Mouse (Mus musculus) liver, embryonic 11.5 days (tissue): Measurements from ENCODE around the gene Fam196b. TPM values are rescaled to one million over a fixed set of nuclear protein-coding genes. Genes with fewer than 3 reads are reported as not detected.

Source experiments
- ATAC-seq: fragments of 200-750 bp; cut with Nextera tagmentation; replicated peaks from 2 replicates; pipeline ENCODE4 v1.8.0; 2017; ENCODE audit warnings: moderate number of reproducible peaks, mild to moderate bottlenecking, moderate TSS enrichment, moderate library complexity; ENCODE audit not compliant: low FRiP score
- DNase-seq: peaks from one replicate; pipeline ENCODE4 v3.0.0-alpha.2; 2017; ENCODE audit warnings: low spot score
- H3K27ac ChIP-seq: fragments of 300-500 bp; sonication (generic); 2 replicates; pipeline ENCODE4 v1.5.1; 2014; ENCODE audit warnings: mild to moderate bottlenecking, low read depth, low read length, control low read depth
- H3K27me3 ChIP-seq: fragments of 300-500 bp; sonication (generic); replicated peaks from 2 replicates; pipeline ENCODE4 v1.6.1; 2014; ENCODE audit warnings: low read length, mixed read lengths; ENCODE audit not compliant: control insufficient read depth, insufficient read depth
- H3K36me3 ChIP-seq: fragments of 300-500 bp; sonication (generic); 2 replicates; pipeline ENCODE4 v1.6.1; 2014; ENCODE audit warnings: mild to moderate bottlenecking, low read length, moderate library complexity, mixed read lengths; ENCODE audit not compliant: control insufficient read depth, insufficient read depth
- H3K4me1 ChIP-seq: fragments of 300-500 bp; sonication (generic); replicated peaks from 2 replicates; pipeline ENCODE4 v1.6.1; 2014; ENCODE audit warnings: low read length, mixed read lengths; ENCODE audit not compliant: control insufficient read depth, insufficient read depth
- H3K4me2 ChIP-seq: fragments of 300-500 bp; sonication (generic); 2 replicates; pipeline ENCODE4 v1.6.1; 2014; ENCODE audit warnings: mild to moderate bottlenecking, control low read depth, moderate library complexity
- H3K4me3 ChIP-seq: fragments of 300-500 bp; sonication (generic); 2 replicates; pipeline ENCODE4 v1.5.1; 2014; ENCODE audit warnings: low read depth, low read length, control low read depth
- H3K9ac ChIP-seq: fragments of 300-500 bp; sonication (generic); 2 replicates; pipeline ENCODE4 v1.6.1; 2014; ENCODE audit warnings: low read depth, low read length, control low read depth
- H3K9me3 ChIP-seq: fragments of 300-500 bp; sonication (generic); 2 replicates; pipeline ENCODE4 v1.6.1; 2016; ENCODE audit warnings: low read length, inconsistent platforms, mixed read lengths; ENCODE audit not compliant: control insufficient read depth
- WGBS: fragments of 180-500 bp; shearing (Covaris S2); extraction: QIAGEN DNeasy Blood & Tissue Kit; methylation state at CpG from one replicate; pipeline ENCODE4 v1.1.7; 2014; 5-methylcytosine and 5-hydroxymethylcytosine counted together
- polyA plus RNA-seq: library from polyadenylated mRNA; unstranded; fragments of >200 nt; fragmentation: Nextera tagmentation; extraction: Ambion mirVana; gene quantifications from 2 replicates; pipeline ENCODE4 v1.2.1, GENCODE M21; 2014

Fam196b gene
- polyA plus RNA-seq, 1 experiment from 2014 or later, result 0.27 TPM

DNA sequence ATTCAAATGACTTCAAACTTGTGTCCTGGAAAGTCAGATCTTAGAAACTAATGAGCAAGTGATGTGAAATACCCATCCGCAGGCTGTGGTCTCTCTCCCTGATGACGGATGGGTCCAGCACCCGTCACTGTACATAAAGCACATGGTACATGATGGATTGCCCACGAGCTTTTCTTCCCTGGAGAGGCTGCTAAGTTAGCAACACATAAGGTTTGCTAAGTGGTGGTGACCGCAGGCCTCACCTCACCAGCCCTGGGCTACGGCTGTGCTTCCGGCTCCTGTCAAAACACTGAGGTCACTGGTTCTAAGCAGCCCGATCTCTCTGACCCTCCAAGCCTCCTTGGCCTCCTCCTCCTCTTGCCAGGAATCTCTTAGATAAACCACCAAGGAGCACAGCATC lies 91.7 kb downstream of the Fam196b start:
- WGBS, result 61% methylated on average over 8 of the region's 8 CpGs
- no peaks in the 10 kb centered on the region for H3K36me3 ChIP-seq
- H3K9ac ChIP-seq, result no peak overlapping the region
- no peak for DNase-seq
- H3K27me3 ChIP-seq, result no peaks in the 10 kb centered on the region
- H3K9me3 ChIP-seq, result no peaks in the 10 kb centered on the region
- ATAC-seq, result no peak
- no peak overlapping the region for H3K4me2 ChIP-seq
- no peak overlapping the region for H3K4me3 ChIP-seq
- H3K4me1 ChIP-seq, result no peaks in the 10 kb centered on the region
- H3K27ac ChIP-seq, result no peak overlapping the region

DNA sequence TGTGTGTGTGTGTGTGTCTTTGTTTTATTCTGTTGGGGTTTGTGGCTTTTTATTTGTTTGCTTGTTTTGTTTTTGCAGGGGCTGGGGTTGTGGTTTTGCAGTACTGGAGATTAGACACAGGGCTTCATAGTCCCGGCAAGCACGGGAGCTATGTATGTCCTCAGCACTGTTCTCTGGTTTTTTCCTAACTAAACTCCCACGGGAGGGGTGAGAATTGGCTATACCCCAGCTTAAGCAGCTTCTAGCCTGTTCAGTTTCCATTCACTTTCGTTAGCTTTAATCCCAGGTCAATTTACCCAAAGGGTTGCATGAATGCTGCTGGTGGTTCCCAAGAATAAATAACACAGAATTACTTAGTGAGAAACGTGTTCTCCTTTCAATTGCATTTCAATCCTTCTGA lies 92.2 kb downstream of the Fam196b start:
- Histone ChIP-seq H3K9ac (no peak overlapping the region), H3K4me3 (no peak overlapping the region), H3K27ac (no peak overlapping the region), H3K4me2 (no peak overlapping the region), H3K4me1 (no peaks in the 10 kb centered on the region), H3K27me3 (no peaks in the 10 kb centered on the region), H3K36me3 (no peaks in the 10 kb centered on the region), H3K9me3 (no peaks in the 10 kb centered on the region)
- ATAC-seq, result no peak
- WGBS, result 54% methylated on average over 5 of the region's 5 CpGs
- no peak for DNase-seq

DNA sequence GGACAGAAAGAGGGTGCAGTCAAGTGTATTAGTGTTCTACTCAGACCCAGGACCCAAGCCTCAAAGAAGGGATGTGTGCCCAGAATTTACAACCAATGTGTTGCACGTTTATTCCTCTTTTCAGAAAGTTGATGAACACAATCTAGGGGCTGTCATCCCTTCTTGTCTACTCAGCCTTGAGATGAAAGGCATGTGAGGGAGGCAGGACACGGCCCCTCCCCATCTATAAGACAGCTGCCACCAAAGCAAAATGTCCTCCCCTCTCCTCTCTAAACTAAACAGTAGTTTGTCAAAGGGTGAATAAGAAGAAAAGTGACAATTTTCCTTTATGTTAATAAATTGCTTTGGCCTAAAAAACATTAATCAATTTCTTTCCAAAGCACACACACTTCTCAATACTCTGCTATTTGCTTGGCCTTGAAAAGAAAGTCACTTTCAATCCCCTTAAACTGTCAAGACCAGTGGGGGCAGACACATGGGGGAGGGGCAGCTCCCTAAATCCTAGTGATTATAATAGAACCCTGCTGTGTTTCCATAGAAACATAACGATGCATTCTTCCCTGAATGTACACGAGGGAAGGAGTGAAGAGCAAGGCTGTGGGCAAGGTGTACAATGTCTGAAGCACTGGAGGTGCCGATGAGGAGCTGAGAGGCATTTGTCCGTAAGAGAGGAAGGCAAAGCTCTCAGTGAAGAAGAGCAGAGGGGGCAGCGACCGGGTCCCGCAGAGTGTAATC lies 101.4 kb downstream of the Fam196b start:
- WGBS, result 70% methylated on average over 9 of the region's 9 CpGs
- H3K9ac ChIP-seq, result no peak overlapping the region
- no peak overlapping the region for H3K4me3 ChIP-seq
- H3K4me1 ChIP-seq, result no peaks in the 10 kb centered on the region
- no peaks in the 10 kb centered on the region for H3K9me3 ChIP-seq
- H3K27me3 ChIP-seq, result no peaks in the 10 kb centered on the region
- H3K36me3 ChIP-seq, result no peaks in the 10 kb centered on the region
- H3K27ac ChIP-seq, result no peak overlapping the region
- DNase-seq, result no peak
- no peak for ATAC-seq
- H3K4me2 ChIP-seq, result no peak overlapping the region

DNA sequence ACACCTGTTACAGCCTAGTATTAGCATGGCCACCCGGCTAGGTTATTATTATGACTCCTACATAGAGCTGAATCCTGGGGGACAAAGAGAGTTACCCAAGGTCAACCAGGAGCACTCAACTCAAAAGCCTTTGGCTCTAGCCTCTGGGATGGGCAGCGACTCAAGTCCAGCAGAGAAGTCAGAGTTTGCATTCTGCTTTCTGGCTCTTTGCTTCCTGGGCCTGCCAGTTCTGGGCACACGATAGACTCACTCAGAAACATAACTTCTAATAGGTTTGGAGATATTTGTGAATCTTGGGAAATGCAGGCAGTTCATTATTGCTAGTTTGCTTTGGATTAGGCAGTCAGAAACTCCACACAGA lies 102.0 kb downstream of the Fam196b start:
- Histone ChIP-seq H3K4me1 (no peaks in the 10 kb centered on the region), H3K4me3 (no peak overlapping the region), H3K27ac (no peak overlapping the region), H3K9me3 (no peaks in the 10 kb centered on the region), H3K36me3 (no peaks in the 10 kb centered on the region), H3K9ac (no peak overlapping the region), H3K4me2 (no peak overlapping the region), H3K27me3 (no peaks in the 10 kb centered on the region)
- DNase-seq (no peak), ATAC-seq (no peak)
- 80% methylated on average over 3 of the region's 3 CpGs for WGBS

DNA sequence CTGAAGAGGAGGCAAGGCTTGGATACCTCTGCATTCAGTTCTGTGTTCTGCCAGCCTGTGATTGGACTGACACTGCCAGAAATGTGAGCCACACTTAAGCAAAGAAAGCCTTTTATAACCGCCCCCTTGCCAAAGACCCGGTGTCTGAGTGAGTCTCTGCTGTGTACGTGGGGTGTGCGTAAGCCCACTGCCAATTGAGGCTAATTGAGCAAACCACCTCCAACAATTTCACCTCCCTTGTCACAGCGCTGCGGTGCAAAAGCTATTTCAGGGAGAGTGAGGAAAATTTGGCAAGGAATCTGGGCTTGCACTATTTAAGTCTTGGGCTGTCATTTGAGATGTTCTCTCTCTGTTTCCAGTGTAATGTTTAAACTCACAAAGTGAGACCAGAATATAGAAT lies 106.4 kb downstream of the Fam196b start:
- ATAC-seq (no peak), DNase-seq (no peak)
- Histone ChIP-seq H3K9me3 (no peaks in the 10 kb centered on the region), H3K9ac (no peak overlapping the region), H3K4me3 (no peak overlapping the region), H3K4me1 (no peaks in the 10 kb centered on the region), H3K36me3 (no peaks in the 10 kb centered on the region), H3K27ac (no peak overlapping the region), H3K27me3 (no peaks in the 10 kb centered on the region), H3K4me2 (no peak overlapping the region)
- WGBS, result 89% methylated on average over 6 of the region's 6 CpGs

DNA sequence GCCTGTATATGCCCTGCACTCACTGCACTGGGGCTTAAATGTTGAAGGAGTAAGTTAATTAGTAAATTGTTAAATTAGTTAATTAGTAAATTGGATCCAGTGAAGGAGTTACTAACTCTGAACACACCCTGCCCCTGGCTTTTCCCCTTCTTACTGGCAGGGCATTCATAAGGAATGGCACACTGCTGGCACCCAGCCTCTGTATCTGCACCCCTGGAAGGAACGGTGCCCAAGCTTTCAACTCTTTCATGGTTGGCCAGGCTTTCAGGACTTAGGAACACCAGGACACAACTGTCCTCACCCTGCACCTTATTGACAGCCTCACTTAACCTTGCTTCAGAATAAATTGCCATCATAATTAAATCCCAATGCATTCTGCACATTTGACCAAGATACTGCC lies 109.9 kb downstream of the Fam196b start:
- no peak for DNase-seq
- Histone ChIP-seq H3K4me2 (no peak overlapping the region), H3K4me1 (no peaks in the 10 kb centered on the region), H3K9me3 (no peaks in the 10 kb centered on the region), H3K4me3 (no peak overlapping the region), H3K36me3 (no peaks in the 10 kb centered on the region), H3K9ac (no peak overlapping the region), H3K27ac (no peak overlapping the region), H3K27me3 (no peaks in the 10 kb centered on the region)
- ATAC-seq, result no peak
- WGBS, result 87% methylated on average over 1 of the region's 1 CpGs

DNA sequence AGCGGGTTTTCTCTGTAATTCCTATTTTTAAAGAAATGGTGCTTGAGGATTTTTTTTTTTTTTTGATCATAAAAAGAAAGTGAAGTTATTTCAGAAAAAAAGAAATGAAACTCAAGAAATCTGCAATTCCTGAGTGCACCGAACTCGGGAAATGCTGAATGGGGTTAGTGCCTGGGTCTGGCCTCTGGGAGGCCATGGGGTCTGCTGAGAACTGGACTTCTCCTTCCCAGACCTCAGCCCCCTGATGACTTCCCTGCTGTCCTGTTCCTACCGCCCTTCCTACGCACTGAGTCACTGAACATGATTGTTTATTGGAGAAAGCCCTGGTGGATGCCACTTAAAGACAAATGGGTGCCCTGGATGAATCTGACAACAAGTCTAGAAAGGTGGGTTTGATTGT lies 112.6 kb downstream of the Fam196b start:
- WGBS, result 73% methylated on average over 5 of the region's 5 CpGs
- H3K4me3 ChIP-seq, result no peak overlapping the region
- no peaks in the 10 kb centered on the region for H3K9me3 ChIP-seq
- ATAC-seq (no peak), DNase-seq (no peak)
- H3K27ac ChIP-seq, result no peak overlapping the region
- H3K9ac ChIP-seq, result no peak overlapping the region
- no peak overlapping the region for H3K4me2 ChIP-seq
- H3K4me1 ChIP-seq, result no peaks in the 10 kb centered on the region
- no peaks in the 10 kb centered on the region for H3K27me3 ChIP-seq
- no peaks in the 10 kb centered on the region for H3K36me3 ChIP-seq

DNA sequence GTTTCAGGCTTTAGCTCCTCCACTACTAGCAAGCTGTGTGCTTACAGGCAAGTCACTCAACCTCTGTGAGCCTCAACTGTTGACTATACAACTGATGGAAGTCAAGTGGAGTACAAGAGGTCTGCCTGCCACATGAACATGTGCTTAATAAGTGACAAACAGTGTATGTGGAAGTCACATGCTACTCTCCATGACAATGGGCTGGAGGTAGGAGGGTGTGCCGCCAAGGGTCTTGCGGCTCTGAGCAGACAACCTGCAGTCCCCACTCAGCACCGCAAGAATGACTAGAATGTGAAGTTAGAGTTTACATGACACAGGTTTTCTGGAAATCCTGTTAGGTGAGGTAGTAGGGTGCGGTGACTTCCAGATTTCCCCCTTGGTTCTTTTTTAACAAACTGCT lies 116.3 kb downstream of the Fam196b start:
- Histone ChIP-seq H3K9ac (no peak overlapping the region), H3K4me3 (no peak overlapping the region), H3K36me3 (no peaks in the 10 kb centered on the region), H3K9me3 (no peaks in the 10 kb centered on the region), H3K27ac (no peak overlapping the region), H3K27me3 (no peaks in the 10 kb centered on the region), H3K4me1 (no peaks in the 10 kb centered on the region), H3K4me2 (no peak overlapping the region)
- no peak for ATAC-seq
- WGBS, result 76% methylated on average over 4 of the region's 4 CpGs
- DNase-seq, result no peak

DNA sequence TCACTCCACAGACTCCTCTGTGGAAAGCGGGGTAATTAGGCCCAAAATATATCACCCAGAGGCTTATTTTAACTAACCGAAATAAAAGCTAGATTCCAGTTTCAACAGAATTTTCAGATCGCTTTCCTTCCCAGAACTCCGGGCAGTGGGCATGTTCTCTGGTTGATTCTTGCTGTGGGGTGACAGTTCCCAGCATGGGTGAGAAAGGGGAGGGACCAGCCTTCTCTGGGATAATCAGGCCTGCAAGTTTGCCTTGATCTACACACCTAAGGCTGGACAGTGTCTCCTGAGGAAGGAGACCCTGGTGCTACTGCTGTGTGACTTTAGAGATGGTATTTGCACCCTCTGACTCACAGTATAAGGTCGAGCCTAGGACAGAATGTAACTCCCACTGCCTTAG lies 116.7 kb downstream of the Fam196b start:
- Histone ChIP-seq H3K9ac (no peak overlapping the region), H3K36me3 (no peaks in the 10 kb centered on the region), H3K27ac (no peak overlapping the region), H3K4me2 (no peak overlapping the region), H3K4me3 (no peak overlapping the region), H3K27me3 (no peaks in the 10 kb centered on the region), H3K4me1 (no peaks in the 10 kb centered on the region), H3K9me3 (no peaks in the 10 kb centered on the region)
- no peak for ATAC-seq
- DNase-seq, result no peak
- 63% methylated on average over 5 of the region's 5 CpGs for whole genome bisulfite sequencing
